Mouse (Mus musculus) thymus, adult 2 months (tissue): Measurements from ENCODE around the gene Nsun7.

Source experiments
- CTCF ChIP-seq: fragments of 200-500 bp; IDR thresholded peaks from 2 replicates; pipeline ENCODE4 v1.5.1; 2012; ENCODE audit warnings: mild to moderate bottlenecking, control low read depth, low read length, moderate library complexity, borderline replicate concordance; ENCODE audit not compliant: control insufficient read depth, poor library complexity, insufficient read depth; ENCODE audit errors: extremely low read depth
- POLR2A ChIP-seq: fragments of 200-500 bp; IDR thresholded peaks from 2 replicates; pipeline ENCODE4 v1.6.1; 2012; ENCODE audit warnings: mild to moderate bottlenecking, low read length, control low read depth, moderate library complexity; ENCODE audit not compliant: control insufficient read depth, poor library complexity, insufficient read depth; ENCODE audit errors: extremely low read depth

- TF ChIP-seq CTCF = no peak
- TF ChIP-seq POLR2A = no peak
Observed at GRCm38 (mm10) chr5:66271141-66271540, 11.4 kb downstream of the Nsun7 start.
